Comparison of ENCODE assay signal across 28 mouse cellular contexts in genomic region chr3:3349634-3350033, GRCm38 (mm10).
DNase-seq lines count a peak whose midpoint lies in the region; ATAC-seq and TF ChIP-seq lines count a peak whose summit lies in the region.
"Had no signal": no experiment of that assay in that cellular context is flagged by ENCODE, and none has a peak within 500 bp of the region (broad histone marks: within the 10 kb centered on the region; RNA-seq: fewer than 3 reads in every experiment).

No protein-coding gene starts in this region.

- H3K9me3 ChIP-seq in ES-Bruce4 (replicated peaks; ENCODE audit: control insufficient read depth, insufficient read depth, low read length, poor library complexity, severe bottlenecking): peaks cover 6% of the 10 kb centered on the region
- H3K9me3 ChIP-seq in embryonic facial prominence, embryonic 13.5 days: no peaks in the 10 kb centered on the region
- H3K9me3 ChIP-seq in kidney, embryonic 16.5 days (ENCODE audit: low read length): no peaks in the 10 kb centered on the region
- H3K9me3 ChIP-seq: embryonic facial prominence, embryonic 15.5 days; heart, embryonic 15.5 days had no signal

- no peaks in the 10 kb centered on the region for H3K36me3 ChIP-seq in ES-Bruce4 (ENCODE audit: control insufficient read depth, insufficient read depth, low read length, poor library complexity, severe bottlenecking)
- no peaks in the 10 kb centered on the region for H3K36me3 ChIP-seq in embryonic facial prominence, embryonic 13.5 days
- no peaks in the 10 kb centered on the region for H3K36me3 ChIP-seq in kidney, embryonic 16.5 days (ENCODE audit: insufficient read depth, low read length)
- H3K36me3 ChIP-seq: embryonic facial prominence, embryonic 15.5 days; heart, embryonic 12.5 days; heart, embryonic 15.5 days had no signal

- 0 out of 2 replicates have a peak, but pooled peaks have one; percentile 37 for ATAC-seq in embryonic facial prominence, embryonic 13.5 days (ENCODE audit: insufficient number of reproducible peaks, insufficient read depth, low FRiP score, low TSS enrichment, low read depth)
- no peak for ATAC-seq in kidney, embryonic 16.5 days (ENCODE audit: low FRiP score, low TSS enrichment)
- ATAC-seq: forebrain, embryonic 14.5 days; forebrain, postnatal 0 days; hindbrain, postnatal 0 days; inflammation-experienced regulatory T-cells, adult 6 months had no signal

- TF ChIP-seq EP300 in ES-Bruce4 (IDR thresholded peaks at IDR 0.05; ENCODE audit: insufficient read depth, low read depth, low read length): peak; percentile 51; the same call in 1 of the 2 replicates

- TF ChIP-seq CTCF in ES-Bruce4 (IDR thresholded peaks at IDR 0.05; ENCODE audit: low read depth, low read length): no peak

- H3K4me3 ChIP-seq in ES-Bruce4 (ENCODE audit: low read depth, low read length): no peak overlapping the region
- no peak overlapping the region for H3K4me3 ChIP-seq in embryonic facial prominence, embryonic 13.5 days
- H3K4me3 ChIP-seq in kidney, embryonic 16.5 days (ENCODE audit: low read length): no peak overlapping the region
- H3K4me3 ChIP-seq: embryonic facial prominence, embryonic 15.5 days; gastrocnemius, adult 2 months; heart, embryonic 12.5 days; heart, embryonic 15.5 days had no signal

- no peak overlapping the region for H3K9ac ChIP-seq in ES-Bruce4 (ENCODE audit: low read depth, poor library complexity, severe bottlenecking)
- H3K9ac ChIP-seq in embryonic facial prominence, embryonic 13.5 days: no peak overlapping the region
- H3K9ac ChIP-seq in kidney, embryonic 16.5 days (replicated peaks; ENCODE audit: low read length): no peak overlapping the region
- H3K9ac ChIP-seq: embryonic facial prominence, embryonic 15.5 days; forebrain, postnatal 0 days; heart, embryonic 12.5 days; heart, embryonic 15.5 days; hindbrain, embryonic 14.5 days had no signal

- peak; percentile 51 for DNase-seq in heart, adult 11 months
- no peak for DNase-seq in heart, postnatal 14 days
- no peak for DNase-seq in left cerebral cortex, postnatal 25 days (ENCODE audit: low spot score in 2 of 2)
- DNase-seq: adrenal gland, adult 2 months; adrenal gland, postnatal 14 days; B cell, adult 2 months; cerebellum, adult 11 months; cerebellum, adult 2 months; cerebellum, adult 9-11 months; cerebellum, postnatal 36 days; forebrain, postnatal 0 days; gastrocnemius, adult 2 months; gastrocnemius, postnatal 14 days; heart, adult 18-20 months; heart, postnatal 10 days; heart, postnatal 4 days; kidney, adult 18-20 months had no signal

- intact Hi-C loops in heart, postnatal 14 days (cut with DNase I): no loop called here
- intact Hi-C loops in left cerebral cortex, postnatal 25 days (cut with DNase I): no loop called here

- H3K4me2 ChIP-seq in embryonic facial prominence, embryonic 13.5 days: no peak overlapping the region
- H3K4me2 ChIP-seq in kidney, embryonic 16.5 days (replicated peaks; ENCODE audit: low read depth, low read length): no peak overlapping the region
- H3K4me2 ChIP-seq: embryonic facial prominence, embryonic 15.5 days; heart, embryonic 12.5 days; heart, embryonic 15.5 days; hindbrain, embryonic 14.5 days had no signal

- WGBS in embryonic facial prominence, embryonic 13.5 days: 46% methylated on average over 5 of the region's 5 CpGs
- 32% methylated on average over 5 of the region's 5 CpGs for WGBS in kidney, embryonic 16.5 days

- no peak for TF ChIP-seq POLR2A in ES-Bruce4 (IDR thresholded peaks at IDR 0.05; ENCODE audit: insufficient read depth, low read length)

- no peak overlapping the region for H3K27ac ChIP-seq in ES-Bruce4 (ENCODE audit: insufficient read depth, low read length)
- H3K27ac ChIP-seq in embryonic facial prominence, embryonic 13.5 days: no peak overlapping the region
- no peak overlapping the region for H3K27ac ChIP-seq in kidney, embryonic 16.5 days (ENCODE audit: low read length)
- H3K27ac ChIP-seq: embryonic facial prominence, embryonic 15.5 days; gastrocnemius, adult 2 months; heart, embryonic 15.5 days; hindbrain, embryonic 14.5 days; hindbrain, postnatal 0 days had no signal

- no peaks in the 10 kb centered on the region for H3K4me1 ChIP-seq in ES-Bruce4 (ENCODE audit: control insufficient read depth, insufficient read depth, low read length)
- no peaks in the 10 kb centered on the region for H3K4me1 ChIP-seq in embryonic facial prominence, embryonic 13.5 days
- no peaks in the 10 kb centered on the region for H3K4me1 ChIP-seq in kidney, embryonic 16.5 days (ENCODE audit: insufficient read depth, low read length)
- H3K4me1 ChIP-seq: embryonic facial prominence, embryonic 15.5 days; heart, embryonic 12.5 days; heart, embryonic 15.5 days had no signal

- H3K27me3 ChIP-seq in ES-Bruce4 (ENCODE audit: control insufficient read depth, insufficient read depth, low read length, poor library complexity, severe bottlenecking): peaks cover 1% of the 10 kb centered on the region; the same call in 1 of the 2 replicates
- H3K27me3 ChIP-seq in embryonic facial prominence, embryonic 13.5 days: no peaks in the 10 kb centered on the region
- H3K27me3 ChIP-seq in kidney, embryonic 16.5 days (ENCODE audit: insufficient read depth, low read length): no peaks in the 10 kb centered on the region
- H3K27me3 ChIP-seq: CH12.LX; embryonic facial prominence, embryonic 15.5 days; heart, embryonic 12.5 days; heart, embryonic 15.5 days had no signal
